Mouse (Mus musculus): Measurements from ENCODE around the gene Tbxa2r.

- no peak for TF ChIP-seq EP300 (IDR thresholded peaks at IDR 0.05)
- peak; percentile 76 for TF ChIP-seq CTCF (IDR thresholded peaks at IDR 0.05)
Measured at GRCm38 (mm10) chr10:81288601-81289000, 39.9 kb upstream of the Tbxa2r start.
